Mouse (Mus musculus): ENCODE results near the gene Fam114a1. TPM values are rescaled to one million over a fixed set of nuclear protein-coding genes. Genes with fewer than 3 reads are reported as not detected.

The Fam114a1 gene
- polyA plus RNA-seq, 1 experiment from 2014 or later = 47.4 TPM

- H3K36me3 ChIP-seq (ENCODE audit: insufficient read depth) = peaks cover 43% of the 10 kb centered on the region
These were observed 36.2 kb downstream of the Fam114a1 start for GRCm38 (mm10) chr5:65006011-65006491.

GRCm38 (mm10) chr5:65011901-65012573, 42.2 kb downstream of the Fam114a1 start:
- H3K27ac ChIP-seq (ENCODE audit: low read depth) = no peak overlapping the region
- no peak for ATAC-seq (ENCODE audit: insufficient read depth)
- TF ChIP-seq CTCF (IDR thresholded peaks at IDR 0.05; ENCODE audit: low read depth) = no peak

More at GRCm38 (mm10) chr5:65006011-65006491, 36.2 kb downstream of the Fam114a1 start:
- no peak overlapping the region for H3K9ac ChIP-seq
- H3K4me3 ChIP-seq (ENCODE audit: low read depth, low read length) = no peak overlapping the region
- no peaks in the 10 kb centered on the region for H3K4me1 ChIP-seq (ENCODE audit: insufficient read depth)
- ATAC-seq (ENCODE audit: insufficient read depth) (no peak), DNase-seq (no peak)
- TF ChIP-seq CTCF (IDR thresholded peaks at IDR 0.05; ENCODE audit: low read depth) = no peak
- H3K27me3 ChIP-seq (ENCODE audit: insufficient read depth, low read length) = no peaks in the 10 kb centered on the region
- 0 out of 2 replicates have a peak, but pooled peaks cover 2% of the 10 kb centered on the region for H3K9me3 ChIP-seq (ENCODE audit: low read depth, low read length)
- no peak overlapping the region for H3K27ac ChIP-seq (ENCODE audit: low read depth)
- WGBS = 30% methylated on average over 4 of the region's 4 CpGs
- no peak overlapping the region for H3K4me2 ChIP-seq

GRCm38 (mm10) chr5:65015508-65015907, 45.6 kb downstream of the Fam114a1 start:
- peaks cover 54% of the 10 kb centered on the region for H3K36me3 ChIP-seq (ENCODE audit: insufficient read depth)
- H3K27me3 ChIP-seq (ENCODE audit: insufficient read depth, low read length) = no peaks in the 10 kb centered on the region
- no peak for DNase-seq
- H3K4me3 ChIP-seq (ENCODE audit: low read depth, low read length) = no peak overlapping the region
- H3K4me2 ChIP-seq = no peak overlapping the region
- H3K9me3 ChIP-seq (ENCODE audit: low read depth, low read length) = no peaks in the 10 kb centered on the region
- TF ChIP-seq CTCF (IDR thresholded peaks at IDR 0.05; ENCODE audit: low read depth) = no peak
- no peak overlapping the region for H3K9ac ChIP-seq
- H3K4me1 ChIP-seq (ENCODE audit: insufficient read depth) = no peaks in the 10 kb centered on the region
- ATAC-seq (ENCODE audit: insufficient read depth) = no peak
- H3K27ac ChIP-seq (ENCODE audit: low read depth) = no peak overlapping the region
- WGBS = 75% methylated on average over 3 of the region's 3 CpGs

More at GRCm38 (mm10) chr5:65011901-65012573, 42.2 kb downstream of the Fam114a1 start:
- peaks cover 54% of the 10 kb centered on the region for H3K36me3 ChIP-seq (ENCODE audit: insufficient read depth)
- H3K9ac ChIP-seq = no peak overlapping the region
- no peaks in the 10 kb centered on the region for H3K27me3 ChIP-seq (ENCODE audit: insufficient read depth, low read length)
- H3K4me3 ChIP-seq (ENCODE audit: low read depth, low read length) = no peak overlapping the region
- 66% methylated on average over 7 of the region's 7 CpGs for WGBS
- H3K4me2 ChIP-seq = no peak overlapping the region
- H3K9me3 ChIP-seq (ENCODE audit: low read depth, low read length) = 0 out of 2 replicates have a peak, but pooled peaks cover 2% of the 10 kb centered on the region
- H3K4me1 ChIP-seq (ENCODE audit: insufficient read depth) = no peaks in the 10 kb centered on the region
- DNase-seq = no peak

- H3K4me1 ChIP-seq (ENCODE audit: insufficient read depth) = no peaks in the 10 kb centered on the region
- DNase-seq = no peak
- 70% methylated on average over 8 of the region's 8 CpGs for WGBS
- no peak overlapping the region for H3K4me2 ChIP-seq
- no peak overlapping the region for H3K27ac ChIP-seq (ENCODE audit: low read depth)
- no peak overlapping the region for H3K9ac ChIP-seq
- no peak overlapping the region for H3K4me3 ChIP-seq (ENCODE audit: low read depth, low read length)
- H3K36me3 ChIP-seq (ENCODE audit: insufficient read depth) = peaks cover 67% of the 10 kb centered on the region
- no peak for ATAC-seq (ENCODE audit: insufficient read depth)
- no peak for TF ChIP-seq CTCF (IDR thresholded peaks at IDR 0.05; ENCODE audit: low read depth)
- H3K9me3 ChIP-seq (ENCODE audit: low read depth, low read length) = no peaks in the 10 kb centered on the region
- no peaks in the 10 kb centered on the region for H3K27me3 ChIP-seq (ENCODE audit: insufficient read depth, low read length)
These were observed 49.2 kb downstream of the Fam114a1 start for GRCm38 (mm10) chr5:65019109-65019508.

GRCm38 (mm10) chr5:65019823-65020222, 50.0 kb downstream of the Fam114a1 start:
- Histone ChIP-seq H3K9ac (no peak overlapping the region), H3K4me3 (ENCODE audit: low read depth, low read length) (no peak overlapping the region), H3K4me2 (no peak overlapping the region), H3K27me3 (ENCODE audit: insufficient read depth, low read length) (no peaks in the 10 kb centered on the region), H3K27ac (ENCODE audit: low read depth) (no peak overlapping the region), H3K36me3 (ENCODE audit: insufficient read depth) (peaks cover 68% of the 10 kb centered on the region), H3K9me3 (ENCODE audit: low read depth, low read length) (no peaks in the 10 kb centered on the region), H3K4me1 (ENCODE audit: insufficient read depth) (no peaks in the 10 kb centered on the region)
- WGBS = 52% methylated on average over 7 of the region's 7 CpGs
- DNase-seq (peak; percentile 18), ATAC-seq (ENCODE audit: insufficient read depth) (no peak)
- TF ChIP-seq CTCF (IDR thresholded peaks at IDR 0.05; ENCODE audit: low read depth) = peak; percentile 29; the same call in 1 of the 2 replicates

GRCm38 (mm10) chr5:65022006-65022405, 52.1 kb downstream of the Fam114a1 start:
- Histone ChIP-seq H3K36me3 (ENCODE audit: insufficient read depth) (peaks cover 61% of the 10 kb centered on the region), H3K4me2 (no peak overlapping the region), H3K9me3 (ENCODE audit: low read depth, low read length) (no peaks in the 10 kb centered on the region), H3K9ac (no peak overlapping the region), H3K27ac (ENCODE audit: low read depth) (no peak overlapping the region), H3K27me3 (ENCODE audit: insufficient read depth, low read length) (no peaks in the 10 kb centered on the region), H3K4me3 (ENCODE audit: low read depth, low read length) (no peak overlapping the region), H3K4me1 (ENCODE audit: insufficient read depth) (no peaks in the 10 kb centered on the region)
- 93% methylated on average over 4 of the region's 4 CpGs for WGBS
- no peak for TF ChIP-seq CTCF (IDR thresholded peaks at IDR 0.05; ENCODE audit: low read depth)
- ATAC-seq (ENCODE audit: insufficient read depth) (no peak), DNase-seq (no peak)

- Histone ChIP-seq H3K36me3 (ENCODE audit: insufficient read depth) (peaks cover 53% of the 10 kb centered on the region), H3K4me2 (no peak overlapping the region), H3K27me3 (ENCODE audit: insufficient read depth, low read length) (no peaks in the 10 kb centered on the region), H3K27ac (ENCODE audit: low read depth) (no peak overlapping the region), H3K4me1 (ENCODE audit: insufficient read depth) (no peaks in the 10 kb centered on the region), H3K9me3 (ENCODE audit: low read depth, low read length) (no peaks in the 10 kb centered on the region), H3K9ac (no peak overlapping the region), H3K4me3 (ENCODE audit: low read depth, low read length) (no peak overlapping the region)
- no peak for ATAC-seq (ENCODE audit: insufficient read depth)
- no peak for TF ChIP-seq CTCF (IDR thresholded peaks at IDR 0.05; ENCODE audit: low read depth)
- DNase-seq = no peak
- WGBS = 77% methylated on average over 2 of the region's 2 CpGs
These were observed 54.8 kb downstream of the Fam114a1 start for GRCm38 (mm10) chr5:65024641-65025040.
